Mouse (Mus musculus): ENCODE measurements around the gene Sema3b. TPM values are rescaled to one million over a fixed set of nuclear protein-coding genes. Genes with fewer than 3 reads are reported as not detected.
"Not testable (repeated sequence)": the region's sequence is repeated elsewhere in the genome, so short reads cannot be mapped to it uniquely, and the experiment has no call there.

Gene Sema3b
- polyA plus RNA-seq, 1 experiment = 4.3 TPM

DNA sequence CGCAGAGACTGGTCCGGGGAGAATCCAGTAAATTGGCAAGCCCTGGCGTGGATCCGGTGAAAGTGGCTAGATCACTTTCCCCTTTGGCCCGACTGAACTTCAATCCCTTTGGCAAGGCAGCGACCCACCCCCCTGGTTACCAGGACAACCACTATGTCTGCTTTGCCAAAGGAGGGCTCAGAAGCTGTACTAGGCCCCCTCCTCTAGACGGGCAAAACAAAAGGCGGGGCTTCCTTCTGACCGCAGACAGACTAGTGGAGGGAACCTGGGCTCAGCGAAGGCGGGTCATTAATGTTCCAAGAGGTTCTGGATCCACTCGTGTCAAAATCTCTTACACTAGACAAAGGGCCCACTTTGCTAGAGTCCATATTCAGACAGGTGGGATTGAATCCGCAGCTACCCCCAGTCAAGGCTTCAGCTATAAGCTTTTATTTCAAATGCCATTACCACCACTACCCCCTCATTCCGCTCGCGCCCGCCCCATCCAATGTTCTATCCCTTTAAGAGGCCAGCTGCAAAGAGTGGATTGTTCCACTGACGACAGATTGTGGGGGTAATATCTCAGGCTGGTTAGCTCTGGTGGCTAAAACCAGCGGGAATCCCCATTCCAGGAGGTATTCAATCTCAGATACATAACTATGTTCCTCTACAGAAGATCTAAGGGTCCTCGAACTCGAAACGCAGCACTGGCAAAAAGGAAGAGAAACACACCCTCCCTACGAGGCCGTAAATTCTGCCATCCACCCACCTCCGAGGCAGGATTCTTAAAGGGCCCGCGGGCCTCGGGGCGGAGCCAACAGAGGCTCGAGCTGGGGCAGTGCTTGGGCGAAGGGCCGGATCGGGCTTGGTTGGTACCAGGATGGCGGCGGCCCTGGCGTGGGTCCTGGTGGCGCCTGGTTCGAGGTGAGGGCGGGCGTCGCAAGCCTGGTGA, 40.4 kb downstream of the Sema3b start:
- Histone ChIP-seq H3K4me1 (ENCODE audit: control insufficient read depth, insufficient read depth, low read length) (peaks cover 11% of the 10 kb centered on the region), H3K27ac (ENCODE audit: insufficient read depth, low read length) (peak overlapping the region; percentile 81), H3K4me3 (ENCODE audit: insufficient read depth, low read length) (peak overlapping the region; percentile 89)
- peak; percentile 31; the same call in 1 of the 2 replicates for TF ChIP-seq POLR2A (IDR thresholded peaks at IDR 0.05; ENCODE audit: extremely low read depth, insufficient read depth, low read length)
- no peak for TF ChIP-seq CTCF (IDR thresholded peaks at IDR 0.05; ENCODE audit: extremely low read depth, insufficient read depth, low read length)

DNA sequence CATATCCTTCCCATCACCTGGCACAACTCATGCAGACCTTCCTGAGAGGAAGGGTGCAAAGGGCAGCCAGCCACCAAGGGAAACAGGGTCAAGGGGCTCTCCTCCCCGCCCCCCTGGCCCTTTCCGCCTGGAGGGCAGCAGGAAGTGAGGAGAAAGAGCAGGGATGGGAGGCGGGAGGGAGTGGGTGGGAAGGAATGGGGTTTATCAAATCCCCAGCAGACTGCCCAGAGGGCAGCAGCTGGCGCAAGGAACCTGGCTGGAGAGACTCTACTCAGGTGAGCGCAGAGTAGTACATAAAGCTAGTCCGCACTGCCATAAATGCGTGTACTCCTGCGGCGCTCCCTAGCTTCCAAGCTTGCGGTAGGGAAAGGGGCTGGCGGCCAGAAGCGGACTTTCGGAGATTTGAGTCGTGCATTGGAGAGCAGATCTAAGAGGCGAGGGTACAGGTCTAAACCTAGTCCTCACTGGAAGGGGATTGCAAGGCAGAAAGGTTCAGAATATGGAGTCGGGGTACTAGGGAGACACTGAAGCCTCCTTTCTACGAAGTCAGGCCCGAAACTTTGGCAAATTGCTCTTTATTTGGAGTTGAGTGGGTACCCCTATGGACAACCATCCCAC, 41.2 kb downstream of the Sema3b start, which contains the start of gene Hyal2:
Hyal2 (plus strand) TSS at position 244 of the 618 bp plus-strand sequence.
- Histone ChIP-seq H3K4me3 (ENCODE audit: insufficient read depth, low read length) (peak within 1 kb of the TSS; percentile 89), H3K27ac (ENCODE audit: insufficient read depth, low read length) (peak within 1 kb of the TSS; percentile 81), H3K4me1 (ENCODE audit: control insufficient read depth, insufficient read depth, low read length) (peaks cover 11% of the 10 kb centered on the region)
- TF ChIP-seq POLR2A (IDR thresholded peaks at IDR 0.05; ENCODE audit: extremely low read depth, insufficient read depth, low read length) (no peak), CTCF (IDR thresholded peaks at IDR 0.05; ENCODE audit: extremely low read depth, insufficient read depth, low read length) (no peak)

DNA sequence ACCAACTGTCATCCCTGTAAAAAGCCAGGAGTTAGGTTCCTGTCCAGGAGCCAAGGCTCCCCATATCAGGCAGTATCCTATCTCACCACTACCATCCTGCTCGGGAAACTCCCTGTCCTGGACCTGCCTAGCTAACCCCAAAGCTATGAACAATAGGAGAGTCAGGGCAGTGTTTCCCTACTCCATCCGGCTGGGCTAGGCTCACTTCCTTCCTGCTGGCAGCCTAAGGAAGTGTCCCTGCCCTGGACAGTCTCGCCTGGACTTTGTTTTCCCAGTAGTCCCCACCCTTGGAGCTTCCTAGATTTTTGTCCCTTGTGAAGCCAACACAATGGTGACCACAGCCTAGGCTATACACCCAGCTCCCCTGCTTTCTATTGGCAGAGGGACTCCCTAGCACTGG, 42.2 kb downstream of the Sema3b start:
- Histone ChIP-seq H3K27ac (ENCODE audit: insufficient read depth, low read length) (no peak overlapping the region), H3K4me3 (ENCODE audit: insufficient read depth, low read length) (no peak overlapping the region), H3K4me1 (ENCODE audit: control insufficient read depth, insufficient read depth, low read length) (peaks cover 11% of the 10 kb centered on the region)
- TF ChIP-seq CTCF (IDR thresholded peaks at IDR 0.05; ENCODE audit: extremely low read depth, insufficient read depth, low read length) = no peak
- 0 out of 2 replicates have a peak, but pooled peaks have one; percentile 24 for TF ChIP-seq POLR2A (IDR thresholded peaks at IDR 0.05; ENCODE audit: extremely low read depth, insufficient read depth, low read length)

DNA sequence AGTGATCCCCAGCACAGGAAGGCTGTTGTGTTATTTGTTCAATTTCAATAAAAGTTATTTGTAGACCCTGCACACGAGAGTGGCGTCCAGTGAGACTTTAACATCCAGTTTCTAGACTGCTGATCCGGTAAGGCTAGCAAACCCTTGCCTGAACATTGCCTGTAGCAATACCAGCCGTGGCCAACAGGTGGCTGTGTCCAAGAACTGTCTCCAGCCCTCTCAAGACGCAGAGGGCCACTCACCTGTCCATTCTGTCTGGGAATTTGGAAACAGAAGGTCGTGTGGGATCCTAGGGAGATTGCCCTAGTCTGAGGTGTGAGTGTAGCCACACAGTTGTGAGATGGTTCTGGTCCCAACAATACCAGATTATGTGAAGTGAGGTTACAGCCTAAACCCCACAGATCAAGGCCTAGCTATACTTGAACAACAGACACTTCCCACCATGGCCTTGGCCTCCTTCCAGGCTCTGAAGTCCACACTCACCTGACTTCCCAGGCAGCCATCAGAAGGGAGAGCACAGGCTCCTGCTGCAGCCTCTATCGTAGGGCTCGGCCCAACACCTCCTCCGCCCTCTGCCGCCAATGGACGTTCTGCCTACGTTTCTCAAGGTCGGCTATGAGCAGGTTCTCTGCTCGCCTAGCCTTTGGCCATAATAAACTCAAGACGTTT, 42.9 kb downstream of the Sema3b start:
- no peak overlapping the region for H3K4me3 ChIP-seq (ENCODE audit: insufficient read depth, low read length)

DNA sequence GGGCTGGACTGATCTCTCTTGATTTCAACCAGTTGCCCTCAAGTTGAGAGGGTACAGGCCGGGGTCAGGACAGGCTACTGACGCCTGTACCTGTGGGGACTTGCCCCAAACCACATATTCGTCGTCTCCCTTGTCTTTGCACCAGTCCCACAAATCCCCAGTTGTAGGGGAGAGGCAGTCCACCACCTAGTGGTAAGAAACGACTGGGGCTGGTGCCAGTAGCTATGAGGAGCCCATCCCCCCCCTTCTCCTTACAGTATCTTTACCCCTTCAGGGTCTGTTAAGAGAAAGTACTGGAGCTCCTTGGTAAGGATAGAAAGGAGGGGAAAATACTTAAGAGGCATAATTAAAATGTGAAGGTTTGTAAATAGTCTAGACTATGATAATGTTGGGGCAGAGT, 43.5 kb downstream of the Sema3b start:
- H3K4me1 ChIP-seq (ENCODE audit: control insufficient read depth, insufficient read depth, low read length) = peaks cover 11% of the 10 kb centered on the region
- H3K4me3 ChIP-seq (ENCODE audit: insufficient read depth, low read length); H3K27ac ChIP-seq (ENCODE audit: insufficient read depth, low read length): not testable (repeated sequence)

More for the DNA sequence above, 42.9 kb downstream of the Sema3b start:
- H3K27ac ChIP-seq (ENCODE audit: insufficient read depth, low read length) = peak overlapping the region; percentile 51
- peaks cover 11% of the 10 kb centered on the region for H3K4me1 ChIP-seq (ENCODE audit: control insufficient read depth, insufficient read depth, low read length)
- TF ChIP-seq CTCF (IDR thresholded peaks at IDR 0.05; ENCODE audit: extremely low read depth, insufficient read depth, low read length) (peak; percentile 80), POLR2A (IDR thresholded peaks at IDR 0.05; ENCODE audit: extremely low read depth, insufficient read depth, low read length) (no peak)

DNA sequence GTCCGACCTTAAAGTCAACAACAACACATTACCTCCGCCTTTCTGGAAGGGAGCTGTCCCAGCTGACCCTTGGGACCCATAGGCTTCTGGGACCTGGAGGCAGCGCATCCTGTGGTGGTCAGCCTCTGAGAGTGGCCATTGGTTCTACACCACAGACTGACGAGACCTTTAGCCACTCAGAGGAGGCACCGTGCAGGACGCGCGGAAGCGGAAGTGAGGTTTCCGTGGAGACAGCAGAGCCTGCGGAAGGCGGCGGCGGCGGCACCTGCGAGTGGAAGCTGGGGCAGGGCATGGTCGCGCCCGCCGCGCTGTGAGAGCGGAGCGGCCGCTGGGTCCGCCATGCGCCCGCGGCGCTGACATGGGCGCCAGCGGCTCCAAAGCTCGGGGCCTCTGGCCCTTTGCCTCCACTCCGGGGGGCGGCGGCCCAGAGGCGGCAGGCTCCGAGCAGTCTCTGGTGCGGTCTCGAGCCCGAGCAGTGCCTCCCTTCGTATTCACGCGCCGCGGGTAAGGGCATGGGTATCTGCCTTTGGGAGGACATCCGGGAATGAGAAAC, 45.9 kb downstream of the Sema3b start, which contains the start of gene Tusc2:
Tusc2 (plus strand) TSS at position 227 of the 553 bp plus-strand sequence.
- peak; percentile 90 for TF ChIP-seq POLR2A (IDR thresholded peaks at IDR 0.05; ENCODE audit: extremely low read depth, insufficient read depth, low read length)
- no peak for TF ChIP-seq CTCF (IDR thresholded peaks at IDR 0.05; ENCODE audit: extremely low read depth, insufficient read depth, low read length)
- peak within 1 kb of the TSS; percentile 36 for H3K4me3 ChIP-seq (ENCODE audit: insufficient read depth, low read length)

DNA sequence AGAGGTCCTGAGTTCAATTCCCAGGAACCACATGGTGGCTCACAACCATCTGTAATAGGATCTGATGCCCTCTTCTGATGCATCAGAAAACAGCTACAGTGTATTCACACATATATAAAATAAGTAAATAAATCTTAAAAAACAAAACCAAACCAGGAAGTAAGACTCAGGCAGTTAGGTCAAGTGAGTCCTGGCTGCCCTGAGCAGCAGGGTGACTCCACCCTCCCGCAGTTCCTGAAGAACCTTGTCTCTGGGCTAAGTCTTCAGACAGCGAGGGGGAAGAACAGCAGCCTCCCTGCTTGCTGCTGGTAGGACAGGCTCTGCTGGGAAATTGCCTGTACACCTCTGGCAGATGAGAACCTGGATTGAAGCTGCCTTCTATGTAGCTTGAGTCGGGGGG, 52.7 kb downstream of the Sema3b start:
- Histone ChIP-seq H3K4me3 (ENCODE audit: insufficient read depth, low read length) (no peak overlapping the region), H3K4me1 (ENCODE audit: control insufficient read depth, insufficient read depth, low read length) (peaks cover 1% of the 10 kb centered on the region; the same call in 1 of the 2 replicates), H3K27ac (ENCODE audit: insufficient read depth, low read length) (no peak overlapping the region)
- TF ChIP-seq POLR2A (IDR thresholded peaks at IDR 0.05; ENCODE audit: extremely low read depth, insufficient read depth, low read length) (no peak), CTCF (IDR thresholded peaks at IDR 0.05; ENCODE audit: extremely low read depth, insufficient read depth, low read length) (no peak)

More for the DNA sequence above, 45.9 kb downstream of the Sema3b start, which contains the start of gene Tusc2:
- Histone ChIP-seq H3K4me1 (ENCODE audit: control insufficient read depth, insufficient read depth, low read length) (peaks cover 4% of the 10 kb centered on the region; the same call in 1 of the 2 replicates), H3K27ac (ENCODE audit: insufficient read depth, low read length) (no peak within 1 kb of the TSS)

DNA sequence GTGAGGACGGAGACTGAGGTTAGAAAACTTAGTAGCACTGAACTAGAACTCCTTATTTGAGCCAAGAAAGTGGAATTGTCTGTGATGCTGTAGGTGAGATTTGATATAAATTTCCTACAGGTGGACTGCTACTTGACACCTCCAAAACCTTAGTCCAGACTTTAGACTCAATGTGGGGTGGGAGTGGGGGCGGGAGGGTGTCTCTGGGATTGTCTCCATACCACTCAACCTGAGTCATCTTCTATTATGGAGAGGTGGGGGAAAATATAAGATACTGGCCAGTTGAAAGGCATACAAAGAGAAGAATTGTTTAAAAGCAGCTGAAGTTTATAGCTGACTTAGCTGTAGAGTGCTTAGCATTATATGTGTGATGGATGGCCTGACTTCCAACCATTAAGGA, 53.3 kb downstream of the Sema3b start:
- Histone ChIP-seq H3K27ac (ENCODE audit: insufficient read depth, low read length) (no peak overlapping the region), H3K4me1 (ENCODE audit: control insufficient read depth, insufficient read depth, low read length) (peaks cover 1% of the 10 kb centered on the region; the same call in 1 of the 2 replicates), H3K4me3 (ENCODE audit: insufficient read depth, low read length) (peak overlapping the region; percentile 66)
- no peak for TF ChIP-seq POLR2A (IDR thresholded peaks at IDR 0.05; ENCODE audit: extremely low read depth, insufficient read depth, low read length)
- TF ChIP-seq CTCF (IDR thresholded peaks at IDR 0.05; ENCODE audit: extremely low read depth, insufficient read depth, low read length) = no peak

DNA sequence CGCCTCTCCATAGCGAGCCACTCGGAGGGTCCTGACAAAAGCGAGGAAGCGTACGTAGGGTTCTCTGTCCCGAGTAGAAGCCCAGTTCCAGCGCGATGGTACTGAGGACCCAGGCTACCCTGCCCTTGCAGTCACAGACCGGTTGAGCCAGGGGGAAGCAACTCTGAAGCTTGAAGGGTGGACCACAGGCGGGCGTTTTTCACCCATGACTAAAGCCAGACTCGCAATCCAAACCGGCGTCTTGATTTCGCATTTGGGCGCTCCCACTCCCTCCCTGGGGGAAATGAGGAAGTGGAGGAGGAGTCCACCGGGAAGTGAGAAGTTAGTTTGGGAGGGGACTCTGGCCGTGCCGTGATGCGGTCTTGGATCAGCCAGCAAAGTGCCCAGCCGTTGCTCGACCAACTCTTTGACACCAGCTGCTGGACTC, 54.0 kb downstream of the Sema3b start:
- H3K27ac ChIP-seq (ENCODE audit: insufficient read depth, low read length) = peak overlapping the region; percentile 61; the same call in 1 of the 2 replicates
- no peak for TF ChIP-seq CTCF (IDR thresholded peaks at IDR 0.05; ENCODE audit: extremely low read depth, insufficient read depth, low read length)
- TF ChIP-seq POLR2A (IDR thresholded peaks at IDR 0.05; ENCODE audit: extremely low read depth, insufficient read depth, low read length) = no peak
- peak overlapping the region; percentile 66 for H3K4me3 ChIP-seq (ENCODE audit: insufficient read depth, low read length)

More for the DNA sequence above, 54.0 kb downstream of the Sema3b start:
- H3K4me1 ChIP-seq (ENCODE audit: control insufficient read depth, insufficient read depth, low read length) = peaks cover 1% of the 10 kb centered on the region; the same call in 1 of the 2 replicates

Measured in cortical plate, adult 2 months (tissue).